Mouse (Mus musculus) left cerebral cortex, adult 11 months (tissue): ENCODE results near the gene Kcnip1.

ENCODE experiments used
- DNase-seq: peaks from one replicate; pipeline ENCODE4 v3.0.0; 2022; ENCODE audit warnings: low spot score

Kcnip1 gene

DNA sequence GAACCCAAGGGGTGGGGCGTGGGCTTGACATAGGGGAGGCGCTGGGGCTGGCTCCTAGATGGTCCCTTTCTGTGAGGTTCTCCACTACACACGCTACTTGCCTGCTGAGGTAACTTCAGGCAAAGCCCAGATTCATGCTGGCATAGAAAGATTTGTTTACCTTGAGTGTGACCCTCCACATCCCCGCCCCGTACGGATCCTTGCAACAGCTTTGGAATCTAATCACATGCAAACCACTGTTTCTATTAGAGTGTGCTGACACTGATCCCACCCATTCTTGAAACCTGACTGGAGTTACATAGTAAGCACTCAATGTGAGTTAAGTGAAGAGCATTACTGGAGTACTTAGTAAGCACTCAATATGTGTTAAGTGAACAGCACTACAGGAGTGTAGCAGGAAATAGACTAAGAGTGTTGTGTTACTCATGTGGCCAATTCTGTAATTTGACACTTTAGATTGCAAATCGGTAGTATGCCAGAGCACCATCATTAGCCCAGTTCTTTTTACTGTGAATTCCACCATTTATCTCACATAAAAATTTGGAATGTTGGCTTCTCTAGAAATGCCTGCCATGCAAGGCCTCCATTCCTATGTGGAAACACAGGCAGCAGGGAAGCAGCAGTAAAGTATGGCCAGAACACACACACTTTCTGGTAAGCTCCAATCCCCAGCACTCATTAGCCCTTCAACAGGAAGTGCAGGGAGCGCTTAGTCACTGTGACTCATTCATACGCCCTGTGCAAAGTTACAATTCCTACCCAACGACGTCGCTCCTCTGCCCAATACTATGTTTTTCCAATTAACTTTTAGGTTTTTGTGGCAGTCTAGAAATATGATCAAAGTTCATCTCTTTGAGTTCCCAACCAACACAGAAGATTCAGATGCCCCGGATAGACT is 332.7 kb downstream of the Kcnip1 start:
- no peak for DNase-seq

DNA sequence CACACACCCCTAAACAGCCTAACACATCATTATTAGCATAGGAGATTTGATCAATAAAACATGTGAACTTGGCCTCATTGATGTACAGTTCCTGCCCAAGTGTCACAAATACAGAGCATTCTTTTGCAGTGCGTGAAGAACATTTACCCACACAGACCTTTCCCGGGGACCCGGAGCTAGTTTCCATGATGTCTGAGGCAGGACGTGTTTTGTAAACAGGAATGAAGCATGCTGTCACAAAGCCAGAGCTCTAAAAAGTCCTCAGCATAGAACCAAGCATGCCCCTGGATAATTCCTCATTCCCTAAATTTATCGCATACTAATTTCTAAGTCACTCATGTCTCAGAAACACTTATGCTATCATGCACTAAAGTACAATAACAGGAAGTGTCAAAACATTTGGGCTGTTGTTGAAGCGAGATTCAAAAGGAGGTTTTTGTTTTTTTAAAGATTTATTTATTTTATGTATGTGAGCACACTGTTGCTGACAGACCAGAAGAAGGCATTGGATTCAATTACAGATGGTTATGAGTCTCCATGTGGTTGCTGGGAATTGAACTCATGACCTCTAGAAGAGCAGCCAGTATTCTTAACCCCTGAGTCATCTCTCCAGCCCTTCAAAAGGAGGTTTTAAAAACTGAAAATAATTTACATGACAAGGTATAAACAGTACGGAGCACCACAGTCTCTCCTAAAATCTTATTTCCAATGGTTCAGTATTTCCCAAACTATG is 336.9 kb downstream of the Kcnip1 start:
- no peak for DNase-seq

DNA sequence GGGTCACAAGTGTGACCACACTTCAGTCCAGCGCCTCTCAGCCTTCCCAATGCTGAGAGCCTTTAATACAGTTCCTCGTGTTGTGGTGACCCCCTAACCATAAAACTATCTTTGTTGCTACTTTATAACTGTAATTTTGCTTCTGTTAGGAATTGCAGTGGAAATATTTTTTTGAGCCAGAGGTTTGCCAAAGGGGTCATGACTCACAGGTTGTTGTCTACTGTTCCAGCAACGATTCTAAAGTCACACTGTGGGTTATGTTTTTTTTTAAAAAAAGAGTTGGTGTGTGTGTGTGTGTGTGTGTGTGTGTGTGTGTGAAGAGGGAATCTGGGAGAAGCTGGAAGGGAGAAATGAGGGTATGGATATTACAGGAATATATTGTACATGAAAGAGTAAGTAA is 337.7 kb downstream of the Kcnip1 start:
- no peak for DNase-seq

DNA sequence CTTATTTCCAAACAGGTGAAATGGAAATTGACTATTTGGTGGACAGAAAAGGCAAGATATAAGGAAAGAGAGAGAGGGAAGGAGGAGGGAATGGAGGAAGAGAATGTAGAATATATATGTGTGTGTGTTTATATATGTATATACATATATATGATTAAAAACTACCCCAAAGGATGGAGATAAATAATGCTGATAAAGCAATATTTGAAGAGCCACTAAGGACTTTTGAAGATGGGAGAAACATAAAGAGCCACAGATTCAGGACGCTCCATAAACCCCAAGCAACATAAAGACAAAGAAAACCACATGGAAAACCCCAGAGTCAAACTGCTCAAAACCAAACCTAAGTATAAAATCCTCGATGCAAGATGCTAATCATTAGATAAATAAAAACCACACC is 338.5 kb downstream of the Kcnip1 start:
- DNase-seq = no peak

DNA sequence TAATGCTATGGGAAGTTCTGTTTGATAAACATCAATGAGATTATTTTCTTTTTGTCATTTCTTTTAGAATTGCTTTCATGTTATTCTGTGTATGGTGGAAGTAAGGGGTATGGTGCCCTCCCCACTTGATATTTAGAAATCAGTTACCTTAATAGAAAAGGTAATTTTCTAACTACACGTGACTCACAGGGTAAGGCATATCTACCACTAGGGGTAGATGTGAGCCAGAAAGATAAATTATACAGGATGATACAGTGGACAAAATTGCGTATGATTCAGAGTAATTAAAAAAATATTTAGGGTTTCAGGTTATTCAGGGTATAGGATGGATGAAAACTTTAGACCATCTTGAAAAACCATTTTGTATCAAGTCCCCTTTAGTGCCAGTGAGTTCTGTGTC is 343.6 kb downstream of the Kcnip1 start:
- no peak for DNase-seq

DNA sequence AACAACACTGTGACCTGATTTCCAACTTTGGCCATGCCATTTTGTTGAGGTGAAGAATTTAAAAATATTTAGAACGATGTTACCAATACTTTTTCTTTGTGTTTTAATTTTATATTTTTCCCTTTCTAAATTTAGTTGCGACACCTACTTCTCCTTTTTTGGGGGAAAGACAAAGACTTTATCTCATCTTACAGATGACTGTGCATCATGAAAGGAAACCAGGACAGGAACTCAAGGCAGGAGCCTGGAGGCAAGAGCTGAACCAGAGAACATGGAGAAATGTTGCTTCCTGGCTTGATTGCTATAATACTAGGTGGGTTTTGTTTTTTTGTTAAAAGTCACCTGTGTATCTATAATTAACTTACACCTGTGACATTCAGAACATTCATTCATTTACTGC is 355.8 kb downstream of the Kcnip1 start:
- DNase-seq = no peak

DNA sequence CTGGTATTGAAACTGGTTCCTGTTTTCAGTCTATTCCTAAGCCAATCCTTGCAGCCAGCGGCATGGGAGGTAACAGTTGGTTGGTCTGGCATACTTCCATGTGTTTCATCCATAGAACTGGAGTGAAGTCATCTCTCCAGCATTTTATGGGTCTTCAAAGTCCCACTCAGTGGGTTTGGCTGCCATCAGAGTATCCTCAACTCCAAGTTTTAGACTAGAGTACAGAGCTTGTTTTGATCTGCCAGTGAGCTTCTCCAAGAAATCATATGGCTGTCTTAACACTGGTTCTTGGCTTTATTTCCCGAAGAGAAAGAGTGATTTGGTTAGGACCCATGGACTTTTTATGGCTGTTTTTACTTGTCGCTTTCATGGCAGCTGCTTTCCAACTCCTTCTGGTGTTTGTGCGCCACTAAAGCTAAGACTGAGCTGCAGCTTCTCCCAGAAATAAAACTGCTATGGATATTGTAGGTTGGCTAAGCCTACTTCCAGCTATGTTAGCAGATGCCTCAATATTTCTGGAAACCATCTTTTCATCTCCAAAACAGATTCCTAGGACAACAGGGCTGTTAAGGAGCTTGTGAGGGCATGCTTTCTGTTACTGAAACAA is 365.7 kb downstream of the Kcnip1 start:
- peak; percentile 29 for DNase-seq

DNA sequence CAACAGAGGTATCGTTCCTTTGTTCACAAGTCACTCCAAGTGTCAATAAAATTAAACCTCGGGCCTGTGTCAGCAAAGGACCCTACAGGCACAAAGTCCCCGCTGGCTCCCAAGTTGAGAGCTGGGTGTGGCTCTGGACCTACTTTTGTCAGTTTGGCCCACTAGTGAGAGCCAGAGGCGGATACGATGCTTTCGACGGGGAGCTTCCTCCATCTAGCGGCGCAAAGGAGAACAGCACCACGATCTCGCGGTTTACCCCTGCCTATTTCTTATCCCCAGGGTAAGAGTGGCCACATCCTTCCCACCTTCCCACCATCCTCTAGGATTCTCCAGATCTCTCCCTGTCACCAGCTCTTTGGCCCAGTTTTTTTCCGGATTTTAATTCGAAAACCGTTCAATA is 378.7 kb downstream of the Kcnip1 start:
- peak; percentile 55 for DNase-seq

DNA sequence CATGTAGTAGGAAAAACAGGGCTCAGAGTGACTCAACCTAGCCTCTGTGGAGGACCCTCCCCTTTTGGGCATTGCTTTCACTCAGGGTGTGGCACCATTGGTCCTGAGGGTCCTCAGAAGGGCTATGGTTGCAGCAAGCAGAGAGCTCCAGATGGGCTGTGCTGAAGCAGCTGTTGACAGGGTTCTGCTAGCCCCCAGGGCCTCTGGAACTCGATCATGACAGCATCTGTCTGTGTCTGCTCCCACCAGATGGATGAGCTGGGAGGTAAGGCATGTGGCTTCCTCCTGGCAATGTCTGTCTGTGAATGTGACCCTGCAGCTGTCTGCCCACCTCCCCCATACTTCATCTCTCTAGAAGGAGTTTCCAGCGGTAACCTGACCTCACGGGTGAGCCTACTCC is 385.2 kb downstream of the Kcnip1 start:
- DNase-seq = no peak

DNA sequence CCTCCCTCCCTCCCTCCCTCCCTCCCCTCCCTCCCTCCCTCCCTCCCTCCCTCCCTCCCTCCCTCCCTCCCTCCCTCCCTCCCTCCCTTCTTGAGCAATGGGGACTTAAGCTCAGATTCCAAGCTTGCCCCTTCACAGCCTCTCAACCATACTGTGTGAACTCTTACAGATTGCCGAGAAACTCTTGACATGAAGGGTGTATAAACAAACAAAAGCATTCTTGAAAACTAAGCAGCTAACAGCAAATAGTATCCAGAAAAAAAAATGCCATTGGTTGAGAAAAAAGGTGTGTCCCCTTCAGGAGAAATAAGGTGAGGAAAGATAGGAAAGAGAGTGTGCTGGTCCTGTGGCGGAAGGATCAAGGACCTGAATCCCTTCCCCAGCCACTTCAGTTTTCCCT is 389.8 kb downstream of the Kcnip1 start:
- no peak for DNase-seq

DNA sequence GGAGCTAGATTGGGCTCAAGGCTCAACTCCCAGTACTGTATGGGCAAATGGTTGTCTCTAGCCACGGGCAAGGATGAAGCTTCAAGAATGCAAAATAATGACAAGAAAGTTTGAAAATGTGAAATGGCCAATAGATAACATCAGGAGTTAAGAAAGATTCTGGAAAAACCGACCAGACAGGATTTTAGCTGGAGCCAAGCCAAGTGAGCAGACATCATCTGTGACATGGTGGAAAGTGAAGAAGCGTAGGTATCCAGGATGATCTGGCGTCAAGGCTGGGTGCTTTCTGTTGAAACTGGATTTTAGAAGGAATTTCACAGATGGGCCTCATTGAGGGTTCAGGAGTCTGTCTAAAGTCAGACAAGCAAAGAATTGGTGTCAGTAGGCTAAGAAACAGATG is 394.0 kb downstream of the Kcnip1 start, which contains the start of gene D130052B06Rik:
TSS of gene D130052B06Rik (plus strand) at position 317 of the 400 bp plus-strand sequence.
- DNase-seq = no peak

DNA sequence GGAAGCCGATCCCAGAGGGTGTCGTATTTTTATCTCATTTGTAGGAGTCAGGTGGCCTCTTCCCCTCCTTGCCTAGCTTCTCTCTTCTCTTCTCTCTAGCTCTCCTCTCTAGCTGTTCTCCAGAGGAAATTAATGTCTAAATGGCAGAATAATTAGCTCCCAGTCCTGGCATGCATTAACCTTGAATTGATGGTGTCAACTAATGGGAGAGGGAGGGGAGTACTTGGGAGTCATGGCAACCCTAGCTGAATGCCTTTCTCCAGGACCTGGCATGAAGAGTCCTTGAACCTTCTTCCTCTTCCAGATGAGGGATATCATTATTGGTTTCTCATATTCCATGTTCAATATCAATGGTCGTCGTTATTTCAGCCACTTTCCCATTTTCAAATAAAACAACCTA is 396.3 kb downstream of the Kcnip1 start:
- no peak for DNase-seq

DNA sequence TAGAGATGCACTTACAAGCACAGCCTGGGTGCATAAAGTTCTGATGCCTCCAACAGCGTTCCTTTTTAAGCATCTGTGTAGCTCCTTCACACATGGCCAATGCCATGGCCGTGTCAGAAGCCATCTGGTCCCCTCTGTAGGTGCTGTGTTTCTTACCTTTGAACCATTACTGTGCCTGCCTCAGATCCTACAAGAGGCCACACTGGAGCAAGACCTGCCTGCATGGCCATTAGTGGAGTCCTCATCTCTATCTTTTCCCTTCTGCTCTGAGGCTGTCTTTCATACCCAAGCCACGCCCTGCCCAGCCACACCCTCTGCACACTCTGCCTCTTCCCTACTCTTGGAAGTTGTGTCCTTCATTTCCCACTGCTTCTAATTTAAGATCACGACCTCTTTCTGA is 400.1 kb downstream of the Kcnip1 start:
- DNase-seq = no peak

DNA sequence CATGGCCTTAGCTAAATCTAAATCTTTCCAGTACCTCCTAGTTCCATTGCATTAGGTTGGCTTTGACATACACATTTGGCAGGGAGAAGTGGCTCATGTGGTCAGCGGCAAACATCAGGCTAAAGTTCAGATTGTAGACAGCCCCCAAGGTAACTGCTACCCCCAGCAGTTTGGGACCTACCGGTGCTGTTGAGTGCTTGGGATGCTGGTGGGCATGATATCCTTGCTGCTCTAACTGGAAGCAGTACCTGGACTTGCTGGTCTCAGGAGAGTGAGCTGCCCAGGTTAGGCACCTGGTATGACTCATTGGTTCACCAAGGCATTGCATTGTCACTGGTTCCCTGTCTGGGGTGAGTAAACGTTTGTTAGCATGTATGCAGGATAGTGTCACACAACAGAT is 402.2 kb downstream of the Kcnip1 start:
- DNase-seq = no peak

DNA sequence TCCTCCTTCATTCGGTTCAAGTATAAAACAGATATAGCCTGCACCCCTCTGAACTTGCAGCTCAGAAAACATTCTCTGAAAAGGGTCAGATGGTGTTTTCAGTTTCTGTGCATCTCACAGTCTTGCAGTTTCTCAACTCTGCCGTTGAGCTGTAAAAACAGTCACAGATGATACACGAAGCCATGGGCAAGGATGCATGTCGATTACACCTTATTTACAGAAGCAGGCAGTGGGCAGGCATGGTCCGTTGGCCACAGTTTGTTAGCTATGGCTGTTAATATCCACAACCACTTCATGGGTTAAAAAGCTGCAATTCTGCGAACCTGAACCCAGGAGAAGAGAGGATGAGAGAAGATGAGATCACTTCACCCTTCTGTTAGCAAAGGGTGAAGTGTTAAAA is 406.3 kb downstream of the Kcnip1 start:
- DNase-seq = no peak

DNA sequence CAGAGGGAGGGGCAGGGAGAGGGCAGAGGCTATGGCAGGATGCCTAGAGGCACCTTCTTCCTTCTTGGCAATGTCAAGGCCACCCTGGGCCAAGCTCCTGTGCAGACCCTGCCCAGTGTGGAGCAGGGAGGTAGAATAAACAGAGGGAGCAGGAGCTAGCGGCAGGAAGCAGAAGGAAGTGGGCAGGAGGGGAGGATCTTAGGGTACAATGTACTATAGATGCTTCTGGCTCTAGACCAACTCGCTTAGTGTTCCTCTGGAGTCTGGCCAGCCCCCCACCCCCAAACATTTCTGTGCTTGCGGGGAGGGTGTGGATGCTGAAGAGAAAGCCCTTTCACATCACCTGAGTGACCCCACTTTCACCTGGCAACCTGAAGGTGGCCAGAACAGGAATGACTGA is 413.3 kb downstream of the Kcnip1 start:
- no peak for DNase-seq
